Mouse (Mus musculus) heart, adult 2 months (tissue): ENCODE data around the gene Gnb1l.

ENCODE experiments used
- CTCF ChIP-seq: fragments of 200-600 bp; IDR thresholded peaks from 2 replicates; pipeline ENCODE4 v1.8.1; 2022; ENCODE audit warnings: antibody characterized with exemption, mild to moderate bottlenecking, moderate library complexity
- POLR2A ChIP-seq: fragments of 200-500 bp; IDR thresholded peaks from 2 replicates; pipeline ENCODE4 v1.6.1; 2011; ENCODE audit warnings: mild to moderate bottlenecking, low read depth, low read length, control low read depth; ENCODE audit not compliant: insufficient read depth

DNA sequence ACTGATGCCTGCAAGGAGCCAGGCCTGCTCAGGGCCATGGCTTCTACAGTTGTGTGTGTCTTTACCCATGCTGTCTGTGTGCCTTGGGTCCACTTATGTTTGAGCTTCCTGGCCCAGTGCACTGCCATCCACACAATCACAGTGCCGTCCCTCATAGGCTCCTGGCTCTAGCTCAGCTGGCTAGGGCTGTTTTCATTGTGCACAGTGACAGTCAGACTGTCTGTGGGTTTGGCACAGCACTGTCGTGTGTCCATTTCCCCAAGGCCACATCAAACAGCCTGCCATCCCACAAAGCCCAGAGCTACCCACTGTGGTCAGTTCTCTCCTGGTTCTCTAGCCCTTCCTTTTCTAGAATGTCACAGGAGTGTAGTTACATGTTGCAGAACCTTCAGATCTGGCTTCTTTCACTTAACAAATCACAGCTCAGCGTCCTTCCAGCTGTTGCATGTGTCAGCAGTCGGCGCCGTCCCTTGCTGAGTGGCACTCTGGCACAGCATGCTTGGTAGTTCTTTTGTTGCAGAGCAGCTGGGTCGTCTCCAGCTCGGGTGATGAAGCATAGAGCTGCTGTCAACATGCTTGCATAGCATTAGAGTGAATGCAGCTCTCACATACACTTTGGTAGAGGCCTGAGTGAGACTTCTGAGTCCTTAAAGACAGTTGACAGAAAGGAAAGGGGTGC is 44.8 kb downstream of the Gnb1l start:
- TF ChIP-seq POLR2A (no peak), CTCF (no peak)
